Mouse (Mus musculus) erythroid progenitor cell, adult 5-6 weeks (primary cell): ENCODE measurements around the gene Glcci1. TPM values are rescaled to one million over a fixed set of nuclear protein-coding genes. Genes with fewer than 3 reads are reported as not detected.
A peak's percentile ranks its signal among the peaks of the same experiment; 100 is the strongest.

Experiments used
- ATAC-seq: replicated peaks from 2 replicates; pipeline ENCODE4 v1.8.0; 2016; ENCODE audit warnings: moderate number of reproducible peaks, mild to moderate bottlenecking, moderate TSS enrichment, inconsistent platforms; ENCODE audit not compliant: poor library complexity, low FRiP score, severe bottlenecking
- total RNA-seq, 2 experiments: library from RNA; stranded (forward) in 1 of 2; stranded (reverse) in 1 of 2; fragments of 150-400 nt in 1 of 2; fragments of 186-747, 209-891 nt in 1 of 2; gene quantifications; 2 replicates each; pipeline versions ENCODE4 v1.2.3 to v1.2.4; 2015 to 2017; ENCODE audit warnings: low replicate concordance in 2 of 2

Gene Glcci1
- total RNA-seq, 2 experiments from 2014 or later, result 7.3 to 8.4 TPM

GRCm38 (mm10) chr6:8489938-8490585, 19.3 kb upstream of the Glcci1 start:
- no peak for ATAC-seq

- ATAC-seq, result no peak
Observed at GRCm38 (mm10) chr6:8492248-8492647, 17.2 kb upstream of the Glcci1 start.

DNA sequence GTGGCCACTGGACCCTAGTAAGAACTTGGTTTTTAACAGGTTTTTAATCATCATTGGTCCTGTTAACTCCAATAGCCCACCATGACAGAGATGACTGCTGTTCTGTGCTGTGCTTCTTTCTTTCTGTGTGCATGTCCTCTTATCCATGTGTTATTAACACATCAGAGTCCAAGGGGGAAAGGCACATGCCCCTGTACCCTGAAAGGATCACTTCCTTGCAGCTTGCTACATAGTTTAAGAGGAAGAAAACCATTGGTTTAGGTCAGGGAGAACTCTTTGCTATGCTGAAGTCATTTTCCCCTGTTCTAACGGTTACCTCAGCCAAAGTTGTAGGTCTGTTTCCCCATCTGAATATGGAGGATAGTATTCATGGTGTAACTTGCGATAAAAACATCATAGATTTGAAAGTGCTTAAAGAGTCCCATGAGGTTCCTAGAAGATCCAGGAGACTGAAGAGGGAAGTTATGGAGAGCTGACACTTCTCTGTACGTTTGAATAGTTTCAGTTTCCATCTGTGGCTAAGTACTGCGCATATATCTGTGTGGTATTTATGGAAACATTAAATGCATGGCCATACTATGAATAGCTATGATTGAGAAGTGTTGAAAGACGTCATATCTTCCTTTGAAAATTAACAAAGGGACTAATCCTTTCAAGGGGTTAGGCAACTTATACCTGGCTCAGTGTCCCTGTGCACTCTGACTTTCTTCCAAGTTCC, 14.1 kb upstream of the Glcci1 start:
- no peak for ATAC-seq

DNA sequence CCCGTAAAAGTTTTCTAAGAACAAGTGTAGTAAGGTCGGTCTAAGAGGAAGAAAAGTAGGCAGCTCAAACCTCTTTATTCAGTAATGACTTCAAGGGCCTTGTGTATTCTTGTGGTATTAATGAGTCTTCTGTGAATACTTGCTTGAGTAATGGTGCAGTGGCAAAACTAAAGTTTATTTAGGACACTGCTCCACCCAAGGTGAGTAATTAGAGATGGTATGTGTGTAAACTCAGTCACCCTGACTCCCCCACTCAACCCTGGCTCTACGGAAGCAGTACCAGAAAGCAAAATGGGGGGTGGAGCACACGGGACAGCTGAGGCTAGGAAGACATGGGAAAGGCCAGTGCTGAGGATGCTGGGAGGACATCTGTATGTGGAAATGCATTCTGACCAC, 13.6 kb upstream of the Glcci1 start:
- ATAC-seq, result no peak

GRCm38 (mm10) chr6:8497234-8497867, 12.0 kb upstream of the Glcci1 start:
- ATAC-seq, result no peak

DNA sequence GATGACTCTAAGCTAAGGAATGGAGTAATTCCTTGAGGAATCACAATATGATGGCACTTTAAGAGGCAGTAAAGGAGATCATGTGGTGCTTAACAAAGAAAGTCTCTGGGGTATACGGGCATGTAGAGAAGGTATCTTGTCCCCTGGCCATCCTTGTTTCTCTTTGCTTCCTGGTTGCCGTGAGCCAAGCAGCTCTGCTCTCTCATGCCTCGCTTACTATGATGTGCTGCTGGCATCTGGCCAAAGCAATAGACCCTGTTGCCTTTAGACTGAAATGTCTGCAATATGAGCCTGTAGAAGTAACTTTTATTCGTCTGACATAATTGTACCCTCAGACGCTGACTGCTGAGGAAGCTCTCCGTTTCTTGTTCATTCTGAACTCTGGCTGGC, 11.5 kb upstream of the Glcci1 start:
- ATAC-seq, result no peak

GRCm38 (mm10) chr6:8498961-8499360, 10.4 kb upstream of the Glcci1 start:
- ATAC-seq, result no peak

DNA sequence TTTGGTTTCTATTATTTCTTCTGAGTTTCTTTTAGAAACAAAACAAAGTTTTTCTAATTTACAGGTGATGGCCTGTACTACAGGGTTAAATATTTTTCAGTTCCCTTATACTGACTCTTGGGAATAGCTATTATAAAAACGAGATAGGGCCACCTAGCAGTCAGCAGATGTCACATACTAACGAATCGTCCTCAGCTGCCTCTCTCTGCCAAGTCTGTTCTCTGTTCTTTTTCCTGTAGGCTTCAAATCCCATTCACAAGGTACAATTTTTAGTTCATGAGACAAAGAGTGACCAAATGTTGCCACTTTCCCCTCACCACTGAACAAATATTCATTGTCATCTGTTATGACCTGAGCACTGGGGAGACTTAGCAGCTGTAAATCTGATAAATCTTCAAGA, 5.4 kb upstream of the Glcci1 start:
- no peak for ATAC-seq

- no peak for ATAC-seq
Observed at GRCm38 (mm10) chr6:8504521-8505228, 4.7 kb upstream of the Glcci1 start.

GRCm38 (mm10) chr6:8506631-8507030, 2.8 kb upstream of the Glcci1 start:
- ATAC-seq, result no peak

DNA sequence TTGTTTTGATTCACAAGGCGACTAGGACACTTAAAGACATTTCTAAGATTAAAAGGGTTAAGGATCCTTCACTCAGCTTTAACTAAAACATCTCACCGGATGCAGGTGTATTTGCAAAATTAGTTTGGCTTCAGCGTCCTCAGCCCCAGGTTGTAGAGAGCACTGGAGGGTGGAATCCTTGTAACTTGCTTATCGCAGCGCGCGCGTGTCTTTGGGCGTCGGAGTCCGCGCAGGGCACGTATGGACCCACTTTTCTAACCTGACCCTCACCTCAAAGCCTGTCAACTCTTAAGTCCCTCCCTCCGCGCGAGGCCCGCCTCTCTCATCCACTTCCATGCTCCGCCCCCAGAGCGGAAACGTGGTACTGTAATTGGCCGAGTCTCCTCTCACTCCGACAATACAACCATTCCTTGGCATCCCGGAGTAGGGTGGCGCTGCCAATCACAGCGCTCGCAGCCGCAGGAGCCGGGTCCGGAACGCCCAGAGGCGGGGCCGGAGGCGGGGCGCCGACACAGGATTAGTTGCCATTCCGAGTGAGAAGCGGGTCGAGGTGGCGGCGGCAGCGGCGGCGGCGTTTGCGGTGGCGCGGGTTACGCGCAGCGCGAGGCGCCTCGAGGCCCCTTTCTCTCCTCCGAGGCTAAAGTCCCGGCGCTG, 390 bp upstream of the Glcci1 start:
- ATAC-seq, result peak; percentile 96

DNA sequence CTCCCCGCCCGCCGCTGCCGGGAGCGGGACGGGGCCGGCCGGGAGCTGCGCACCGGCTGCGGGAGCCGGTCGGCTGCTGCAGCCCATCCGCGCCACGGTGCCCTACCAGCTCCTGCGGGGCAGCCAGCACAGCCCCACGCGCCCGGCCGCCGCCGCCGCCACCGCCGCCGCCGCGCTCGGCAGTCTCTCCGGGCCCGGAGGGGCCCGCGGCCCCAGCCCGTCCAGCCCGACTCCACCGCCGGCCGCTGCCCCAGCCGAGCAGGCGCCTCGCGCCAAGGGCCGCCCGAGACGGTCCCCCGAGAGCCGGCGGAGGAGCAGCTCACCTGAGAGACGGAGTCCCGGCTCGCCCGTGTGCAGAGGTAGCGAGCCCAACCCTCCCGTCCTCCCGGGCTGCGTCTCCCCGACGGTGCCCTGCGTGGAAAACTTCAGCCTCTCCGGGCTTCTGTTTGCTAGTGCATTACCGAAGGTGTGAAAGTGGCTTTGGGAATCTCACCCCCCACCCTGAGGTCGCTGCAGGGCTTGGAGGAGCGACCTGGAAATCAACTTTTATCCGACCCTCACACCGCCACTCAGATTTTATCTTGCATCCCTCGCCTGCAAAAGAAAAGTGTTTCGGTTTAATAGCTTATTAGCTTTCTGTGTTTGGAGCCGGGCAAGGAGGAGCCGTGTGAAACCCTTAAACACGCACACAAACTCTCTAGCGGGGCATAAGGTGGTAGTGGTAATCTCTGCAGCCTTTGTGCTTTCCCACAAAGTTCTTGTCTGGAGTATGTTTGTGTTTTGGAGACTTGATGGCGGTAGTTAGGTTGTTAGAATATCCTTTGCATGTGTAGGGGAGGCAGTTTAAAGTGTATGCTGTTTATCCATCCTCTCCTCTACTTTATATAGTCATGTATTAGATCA, 812 bp downstream of the Glcci1 start:
- ATAC-seq, result peak; percentile 48

DNA sequence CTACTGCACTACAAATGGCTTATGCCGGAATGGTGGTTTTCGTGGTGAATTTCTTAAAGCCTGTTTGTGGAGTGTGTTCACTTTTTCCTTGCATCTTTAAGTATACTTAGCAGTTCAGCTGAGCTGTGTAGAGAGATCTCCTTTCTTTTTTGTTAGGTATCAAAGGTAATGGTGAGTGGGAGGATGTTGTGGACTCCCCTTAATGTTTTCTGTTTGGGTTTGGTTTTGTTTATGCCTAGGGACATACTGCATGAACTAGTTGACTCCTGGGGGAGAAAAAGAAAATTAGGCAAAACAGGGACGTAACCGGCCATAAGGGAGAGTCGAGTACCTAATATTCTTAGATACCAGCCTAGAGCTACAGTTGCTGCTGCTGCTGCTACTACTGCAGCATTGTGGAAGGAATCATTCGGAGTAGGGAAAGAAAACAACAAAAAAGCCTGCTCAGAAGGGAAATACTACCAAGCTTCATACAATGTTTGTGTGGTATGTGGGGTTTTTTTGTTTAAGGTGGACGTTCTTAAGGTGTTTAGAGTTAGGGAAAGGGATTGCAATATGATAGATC, 1.5 kb downstream of the Glcci1 start:
- ATAC-seq, result no peak

DNA sequence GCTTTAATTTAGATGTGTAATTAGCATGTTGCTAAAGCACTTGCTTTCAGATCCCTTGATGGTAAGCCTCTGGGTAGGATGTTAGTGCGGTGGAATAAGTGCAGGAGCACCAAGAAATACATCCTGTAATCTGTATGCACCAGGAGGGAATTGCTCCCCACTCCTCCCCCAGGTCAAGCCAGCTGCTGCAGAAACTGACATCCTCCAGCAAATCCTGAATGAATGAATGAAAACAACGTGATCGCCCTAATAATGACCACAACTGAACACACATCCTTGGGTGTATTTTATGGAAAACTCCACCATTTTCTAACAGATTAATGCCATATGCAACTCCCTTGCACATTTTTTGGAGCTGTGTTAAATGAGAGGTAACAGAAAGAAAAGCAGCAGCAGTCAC, 2.0 kb downstream of the Glcci1 start:
- no peak for ATAC-seq

- no peak for ATAC-seq
Observed at GRCm38 (mm10) chr6:8512416-8512815, 3.0 kb downstream of the Glcci1 start.

DNA sequence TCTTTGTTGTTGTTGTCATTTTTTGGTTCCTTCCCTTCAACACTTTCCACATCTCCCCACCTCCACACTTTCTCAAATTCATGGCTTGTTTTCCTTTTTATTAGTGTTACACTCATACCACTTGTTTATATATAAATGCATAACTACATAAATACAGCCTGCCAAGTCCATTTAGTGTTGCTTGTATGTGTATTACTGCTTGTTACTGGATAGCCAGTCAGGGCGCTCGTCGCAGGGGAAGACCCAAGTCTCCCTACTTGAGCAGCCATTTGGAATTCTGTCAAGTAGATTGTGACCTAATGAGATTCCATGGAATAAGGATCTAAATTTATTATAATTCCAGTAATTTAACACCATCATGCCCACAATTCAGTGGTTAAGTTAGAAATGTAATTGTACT, 10.3 kb downstream of the Glcci1 start:
- no peak for ATAC-seq

DNA sequence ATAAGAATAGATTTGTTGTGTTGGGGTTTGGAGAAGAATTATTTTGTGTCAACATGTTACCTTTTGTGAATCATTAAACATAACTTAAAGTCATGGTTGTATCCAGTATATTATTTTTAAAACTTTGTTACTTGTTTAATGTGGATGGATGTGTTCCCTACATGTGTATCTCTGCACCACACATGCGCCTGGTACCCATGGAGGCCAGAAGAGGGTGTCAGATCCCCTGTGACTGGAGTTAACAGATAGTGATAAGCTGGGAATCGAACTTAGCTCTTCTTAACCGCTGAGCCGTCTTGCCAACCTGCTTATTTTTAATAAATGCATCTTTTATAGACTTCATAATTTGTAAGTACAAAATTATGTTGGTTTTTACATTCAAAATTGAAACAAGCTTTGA, 11.8 kb downstream of the Glcci1 start:
- ATAC-seq, result no peak

DNA sequence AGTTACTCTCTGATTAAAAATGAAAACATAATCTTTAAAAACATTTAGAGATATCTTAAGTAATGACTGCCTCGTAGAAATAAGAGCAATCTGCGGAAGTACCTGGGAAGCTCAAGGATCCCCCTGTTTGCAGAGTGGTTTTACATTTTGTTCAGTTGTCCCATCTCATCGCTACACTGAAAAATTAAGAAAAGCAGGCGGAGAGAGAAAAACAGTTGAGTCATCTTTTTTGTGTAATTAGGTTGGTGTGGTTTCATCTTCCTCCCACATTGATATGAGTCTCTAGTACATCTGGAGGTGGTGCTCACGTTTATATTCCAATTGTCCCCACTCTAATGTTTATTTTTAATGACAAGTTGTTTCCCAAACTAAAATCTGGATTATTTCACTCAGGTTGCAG, 15.3 kb downstream of the Glcci1 start:
- ATAC-seq, result no peak
